Mouse (Mus musculus) embryonic fibroblast, embryonic 13.5 days (primary cell): ENCODE results near the gene Mgam.

ENCODE experiments used
- CTCF ChIP-seq: IDR thresholded peaks from 2 replicates; pipeline ENCODE4 v1.5.1; 2011; ENCODE audit warnings: mild to moderate bottlenecking, control low read depth, low read length, moderate library complexity, borderline replicate concordance; ENCODE audit not compliant: insufficient read depth
- POLR2A ChIP-seq: IDR thresholded peaks from 2 replicates; pipeline ENCODE4 v1.6.1; 2011; ENCODE audit warnings: low read depth, mild to moderate bottlenecking, control low read depth, low read length, moderate library complexity

DNA sequence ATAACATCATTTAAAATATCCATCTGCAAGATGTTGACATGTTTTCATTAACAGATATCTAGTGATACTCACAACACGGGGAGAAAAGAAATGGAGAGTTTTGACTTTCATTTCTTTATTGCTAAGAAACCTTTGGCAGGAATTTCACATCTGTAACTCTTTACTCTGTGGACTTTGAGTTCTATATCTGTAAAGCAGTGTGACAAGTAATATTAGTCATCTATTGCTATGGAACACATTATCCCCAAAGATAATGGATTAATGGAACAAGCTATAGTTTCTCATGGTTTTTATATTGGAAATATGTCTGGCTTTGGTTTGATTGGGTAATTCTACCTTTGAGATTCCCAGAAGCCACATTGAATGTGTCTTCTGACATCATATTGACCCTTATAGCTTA, 22.3 kb downstream of the Mgam start:
- no peak for TF ChIP-seq POLR2A
- TF ChIP-seq CTCF: no peak
